Comparison of ENCODE assay signal across 12 mouse cellular contexts in the genomic region with DNA sequence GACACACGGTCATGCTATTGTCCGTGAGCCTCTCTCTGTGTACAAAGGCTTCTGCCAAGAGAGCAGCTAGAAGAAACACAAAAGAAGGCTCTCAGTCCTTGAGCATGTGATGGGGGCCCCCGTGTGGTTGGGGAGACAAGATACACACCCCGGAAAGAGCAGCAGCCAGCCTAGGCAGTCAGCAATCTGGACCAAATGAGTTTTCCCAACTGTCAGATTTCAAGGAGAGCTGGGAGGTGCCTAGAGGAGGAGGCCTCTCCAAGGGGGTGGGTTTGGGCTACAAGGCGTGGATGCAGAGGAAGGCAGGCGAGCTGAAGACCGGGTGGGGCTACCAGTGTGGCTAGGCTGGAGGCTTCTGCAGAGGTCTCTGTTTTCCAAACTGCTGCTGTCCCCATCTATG. TPM values are rescaled to one million over a fixed set of nuclear protein-coding genes. Genes with fewer than 3 reads are reported as not detected.
DNase-seq lines count a peak whose midpoint lies in the region; ATAC-seq lines count a peak whose summit lies in the region.
"Had no signal": no experiment of that assay in that cellular context is flagged by ENCODE, and none has a peak within 500 bp of the region (broad histone marks: within the 10 kb centered on the region; RNA-seq: fewer than 3 reads in every experiment).

No protein-coding gene starts in this region.

- no peak overlapping the region for H3K4me3 ChIP-seq in kidney, embryonic 15.5 days (replicated peaks)
- H3K4me3 ChIP-seq in stomach, embryonic 16.5 days (replicated peaks; ENCODE audit: low read length) = no peak overlapping the region
- H3K4me3 ChIP-seq: heart, embryonic 15.5 days had no signal

- ATAC-seq in kidney, embryonic 15.5 days (replicated peaks; ENCODE audit: low FRiP score) = peak; percentile 43; the same call in 1 of the 2 replicates
- ATAC-seq in stomach, embryonic 16.5 days (ENCODE audit: insufficient read depth, low FRiP score) = peak; percentile 51; the same call in 1 of the 2 replicates

- H3K27me3 ChIP-seq in kidney, embryonic 15.5 days = peaks cover 70% of the 10 kb centered on the region
- peaks cover 4% of the 10 kb centered on the region; the same call in 1 of the 2 replicates for H3K27me3 ChIP-seq in stomach, embryonic 16.5 days (ENCODE audit: control insufficient read depth, insufficient read depth, low read length)

- WGBS in kidney, embryonic 15.5 days = 49% methylated on average over 7 of the region's 7 CpGs
- 38% methylated on average over 7 of the region's 7 CpGs for WGBS in stomach, embryonic 16.5 days

- no peaks in the 10 kb centered on the region for H3K36me3 ChIP-seq in kidney, embryonic 15.5 days
- H3K36me3 ChIP-seq in stomach, embryonic 16.5 days (ENCODE audit: control insufficient read depth, insufficient read depth, low read length) = no peaks in the 10 kb centered on the region
- H3K36me3 ChIP-seq: heart, embryonic 15.5 days had no signal

- peak; percentile 15 for DNase-seq in adrenal gland, postnatal 10 days
- no peak for DNase-seq in adrenal gland, postnatal 4 days (ENCODE audit: low spot score in 2 of 2)
- no peak for DNase-seq in kidney, postnatal 14 days
- peak; percentile 29 for DNase-seq in retina, postnatal 1 day
- no peak for DNase-seq in retina, embryonic 14.5 days (ENCODE audit: low spot score)
- DNase-seq in embryo, embryonic 9.5 days (ENCODE audit: extremely low spot score) = no peak
- DNase-seq: cerebellum, postnatal 14 days; kidney, adult 18-20 months had no signal

- no peaks in the 10 kb centered on the region for H3K9me3 ChIP-seq in kidney, embryonic 15.5 days (replicated peaks)
- H3K9me3 ChIP-seq in stomach, embryonic 16.5 days (replicated peaks; ENCODE audit: control insufficient read depth, low read length) = no peaks in the 10 kb centered on the region
- H3K9me3 ChIP-seq: heart, embryonic 15.5 days had no signal

- no peak overlapping the region for H3K27ac ChIP-seq in kidney, embryonic 15.5 days
- H3K27ac ChIP-seq in stomach, embryonic 16.5 days (ENCODE audit: low read length) = peak overlapping the region; percentile 76
- H3K27ac ChIP-seq: heart, embryonic 15.5 days had no signal

- H3K9ac ChIP-seq in kidney, embryonic 15.5 days = no peak overlapping the region
- no peak overlapping the region for H3K9ac ChIP-seq in stomach, embryonic 16.5 days (ENCODE audit: low read length)
- H3K9ac ChIP-seq: heart, embryonic 15.5 days had no signal

- 0 out of 2 replicates have a peak, but pooled peaks cover 5% of the 10 kb centered on the region for H3K4me1 ChIP-seq in kidney, embryonic 15.5 days
- peaks cover 12% of the 10 kb centered on the region; the same call in 1 of the 2 replicates for H3K4me1 ChIP-seq in stomach, embryonic 16.5 days (ENCODE audit: control insufficient read depth, insufficient read depth, low read length)

- no peak overlapping the region for H3K4me2 ChIP-seq in kidney, embryonic 15.5 days
- no peak overlapping the region for H3K4me2 ChIP-seq in stomach, embryonic 16.5 days (ENCODE audit: low read depth, low read length)
- H3K4me2 ChIP-seq: heart, embryonic 15.5 days; midbrain, embryonic 11.5 days had no signal

RNA-seq across cellular contexts. Expression of a gene that starts 35.6 kb away (rescaled TPM):
- 1 to 10 TPM in 1 of 2 experiments, under 1 TPM in 1; 0.60 to 1.3 TPM for total RNA-seq in adrenal gland, postnatal 10 days (2021)
- 1 to 10 TPM; 1.2 to 1.4 TPM for total RNA-seq in adrenal gland, postnatal 4 days (2021)
- polyA plus RNA-seq in kidney, embryonic 15.5 days (2015; fragmentation: Nextera tagmentation; extraction: Ambion mirVana) = 0.10 and 0.12 TPM in 2 replicates
- polyA plus RNA-seq in stomach, embryonic 16.5 days (2015; fragmentation: Nextera tagmentation; extraction: Ambion mirVana) = 1.0 and 1.1 TPM in 2 replicates

Comparison
In these comparisons a context has a peak if more than half of its experiments do, and no peak if none do; other contexts are left out.
1. DNase-seq: peak in adrenal gland, postnatal 10 days (single experiment) and retina, postnatal 1 day (single experiment); none in adrenal gland, postnatal 4 days (0 of 2), kidney, postnatal 14 days (single experiment), retina, embryonic 14.5 days (single experiment) and embryo, embryonic 9.5 days (single experiment).